Comparison of ENCODE assay signal across 32 mouse cellular contexts in the genomic region with DNA sequence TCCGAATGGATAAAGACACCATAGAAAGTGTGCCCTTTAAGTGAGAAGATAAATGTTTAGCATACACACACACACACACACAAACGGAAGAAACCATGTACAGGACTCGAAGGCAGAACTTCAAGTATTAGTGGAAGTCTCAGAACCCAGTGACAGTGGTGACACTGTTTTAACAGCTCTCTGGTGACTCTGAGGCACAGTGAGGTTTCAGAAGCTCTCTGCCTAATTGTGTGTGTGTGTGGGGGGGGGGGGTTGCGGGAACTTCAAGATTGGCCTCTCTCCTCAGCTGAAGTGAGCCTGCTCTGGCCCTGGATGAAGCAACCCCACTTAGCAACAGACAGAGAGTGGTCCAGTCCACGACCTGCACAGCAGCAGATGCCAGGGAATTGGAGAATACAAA. TPM values are rescaled to one million over a fixed set of nuclear protein-coding genes. Genes with fewer than 3 reads are reported as not detected.
"Had no signal": no experiment of that assay in that cellular context is flagged by ENCODE, and none has a peak within 500 bp of the region (broad histone marks: within the 10 kb centered on the region; RNA-seq: fewer than 3 reads in every experiment).

No protein-coding gene starts in this region.

- H3K4me2 ChIP-seq: heart, embryonic 13.5 days; heart, embryonic 15.5 days; hindbrain, embryonic 12.5 days; hindbrain, embryonic 14.5 days; kidney, embryonic 15.5 days; limb, embryonic 12.5 days; liver, embryonic 11.5 days; liver, embryonic 13.5 days; liver, embryonic 15.5 days had no signal

- H3K9me3 ChIP-seq: heart, embryonic 13.5 days; heart, embryonic 15.5 days; hindbrain, embryonic 10.5 days; hindbrain, embryonic 12.5 days; kidney, embryonic 15.5 days; limb, embryonic 10.5 days; limb, embryonic 12.5 days; liver, embryonic 13.5 days; liver, embryonic 15.5 days had no signal

- ATAC-seq: hindbrain, embryonic 16.5 days; intestine, embryonic 16.5 days had no signal

- H3K27ac ChIP-seq: hindbrain, embryonic 10.5 days; hindbrain, embryonic 12.5 days; hindbrain, embryonic 14.5 days; kidney, embryonic 15.5 days; kidney, postnatal 0 days; limb, embryonic 12.5 days; liver, embryonic 13.5 days; liver, embryonic 15.5 days had no signal

- H3K36me3 ChIP-seq: heart, embryonic 13.5 days; heart, embryonic 15.5 days; hindbrain, embryonic 10.5 days; hindbrain, embryonic 12.5 days; kidney, embryonic 15.5 days; limb, embryonic 10.5 days; limb, embryonic 12.5 days; liver, embryonic 13.5 days; liver, embryonic 15.5 days had no signal

- DNase-seq: gastrocnemius, postnatal 25 days; heart, adult 18-20 months; heart, postnatal 4 days; kidney, adult 11 months; kidney, adult 2 months; kidney, adult 9 months; kidney, postnatal 14 days; kidney, postnatal 36 days; layer of hippocampus, adult 9-11 months; layer of hippocampus, postnatal 36 days; liver; liver, embryonic 13.5 days had no signal

- H3K9ac ChIP-seq: heart, embryonic 15.5 days; hindbrain, embryonic 12.5 days; hindbrain, embryonic 14.5 days; kidney, embryonic 15.5 days; limb, embryonic 12.5 days; liver, embryonic 13.5 days; liver, embryonic 15.5 days had no signal

- H3K27me3 ChIP-seq: heart, embryonic 13.5 days; heart, embryonic 15.5 days; hindbrain, embryonic 12.5 days; kidney, embryonic 15.5 days; limb, embryonic 12.5 days; liver, embryonic 13.5 days; liver, embryonic 15.5 days had no signal

- H3K4me3 ChIP-seq: heart, embryonic 13.5 days; heart, embryonic 15.5 days; hindbrain, embryonic 10.5 days; hindbrain, embryonic 12.5 days; kidney, embryonic 15.5 days; limb, embryonic 10.5 days; limb, embryonic 12.5 days; liver, embryonic 13.5 days; liver, embryonic 15.5 days had no signal

RNA-seq across cellular contexts. Expression of gene Ninj2, which starts 14.4 kb away (rescaled TPM):
- total RNA-seq: gastrocnemius, adult 8-10 months; gastrocnemius, postnatal 25 days; gastrocnemius, postnatal 4 days; granulocyte monocyte progenitor cell, adult 5-6 weeks; heart, adult 18-20 months; heart, postnatal 25 days; heart, postnatal 4 days had no signal
- polyA plus RNA-seq: heart, embryonic 13.5 days; heart, postnatal 0 days; hindbrain, embryonic 10.5 days; hindbrain, embryonic 12.5 days; hindbrain, embryonic 14.5 days; hindbrain, embryonic 16.5 days; intestine, embryonic 14.5 days; kidney, adult 2 months; kidney, embryonic 15.5 days; kidney, postnatal 0 days; large intestine, adult 2 months; limb, embryonic 10.5 days; limb, embryonic 12.5 days; liver, embryonic 11.5 days; liver, embryonic 13.5 days had no signal
